Mouse (Mus musculus) heart, embryonic 12.5 days (tissue): Measurements from ENCODE around the gene Coro6. TPM values are rescaled to one million over a fixed set of nuclear protein-coding genes. Genes with fewer than 3 reads are reported as not detected.

Experiments
- ATAC-seq: fragments of 200-750 bp; cut with Nextera tagmentation; 2 replicates; pipeline ENCODE4 v1.8.0; 2017; ENCODE audit warnings: moderate TSS enrichment, moderate library complexity; ENCODE audit not compliant: insufficient number of reproducible peaks, low FRiP score
- H3K27ac ChIP-seq: fragments of 300-500 bp; sonication (generic); 2 replicates; pipeline ENCODE4 v1.5.1; 2016; ENCODE audit warnings: mild to moderate bottlenecking, moderate library complexity; ENCODE audit not compliant: poor library complexity, severe bottlenecking
- H3K27me3 ChIP-seq: fragments of 300-500 bp; sonication (generic); replicated peaks from 2 replicates; pipeline ENCODE4 v1.6.1; 2016; ENCODE audit warnings: mild to moderate bottlenecking, moderate library complexity
- H3K36me3 ChIP-seq: fragments of 300-500 bp; sonication (generic); 2 replicates; pipeline ENCODE4 v1.6.1; 2016; ENCODE audit warnings: mild to moderate bottlenecking, moderate library complexity
- H3K4me1 ChIP-seq: fragments of 300-500 bp; sonication (generic); replicated peaks from 2 replicates; pipeline ENCODE4 v1.6.1; 2016; ENCODE audit warnings: mild to moderate bottlenecking
- H3K4me2 ChIP-seq: fragments of 300-500 bp; sonication (generic); 2 replicates; pipeline ENCODE4 v1.6.1; 2016; ENCODE audit warnings: mild to moderate bottlenecking, moderate library complexity
- H3K4me3 ChIP-seq: fragments of 300-500 bp; sonication (generic); 2 replicates; pipeline ENCODE4 v1.5.1; 2016; ENCODE audit warnings: mild to moderate bottlenecking
- H3K9ac ChIP-seq: fragments of 300-500 bp; sonication (generic); 2 replicates; pipeline ENCODE4 v1.6.1; 2016; ENCODE audit warnings: mild to moderate bottlenecking, moderate library complexity
- H3K9me3 ChIP-seq: fragments of 300-500 bp; sonication (generic); replicated peaks from 2 replicates; pipeline ENCODE4 v1.6.1; 2016; ENCODE audit warnings: mild to moderate bottlenecking, moderate library complexity
- WGBS: fragments of 180-500 bp; shearing (Covaris S2); methylation state at CpG from one replicate; pipeline ENCODE4 v1.1.7; 2016; 5-methylcytosine and 5-hydroxymethylcytosine counted together
- polyA plus RNA-seq: library from polyadenylated mRNA; unstranded; fragments of >200 nt; fragmentation: Nextera tagmentation; extraction: Ambion mirVana; gene quantifications from 2 replicates; pipeline ENCODE4 v1.2.1, GENCODE M21; 2016

Gene Coro6
- polyA plus RNA-seq, 1 experiment from 2014 or later: 30.1 TPM

GRCm38 (mm10) chr11:77442186-77443170 lies 19.7 kb upstream of the Coro6 start:
- H3K4me2 ChIP-seq: no peak overlapping the region
- H3K4me1 ChIP-seq: peaks cover 39% of the 10 kb centered on the region
- peak overlapping the region; percentile 36; the same call in 1 of the 2 replicates for H3K27ac ChIP-seq
- peaks cover 50% of the 10 kb centered on the region for H3K36me3 ChIP-seq
- no peaks in the 10 kb centered on the region for H3K27me3 ChIP-seq
- no peaks in the 10 kb centered on the region for H3K9me3 ChIP-seq
- H3K4me3 ChIP-seq: no peak overlapping the region
- no peak overlapping the region for H3K9ac ChIP-seq
- WGBS: 66% methylated on average over 7 of the region's 7 CpGs
- no peak for ATAC-seq

GRCm38 (mm10) chr11:77444939-77445338 lies 17.3 kb upstream of the Coro6 start:
- H3K9me3 ChIP-seq: no peaks in the 10 kb centered on the region

GRCm38 (mm10) chr11:77446628-77447041 lies 15.6 kb upstream of the Coro6 start:
- Histone ChIP-seq H3K9me3 (no peaks in the 10 kb centered on the region), H3K4me1 (peaks cover 33% of the 10 kb centered on the region), H3K27me3 (no peaks in the 10 kb centered on the region), H3K36me3 (peaks cover 44% of the 10 kb centered on the region), H3K4me2 (no peak overlapping the region), H3K9ac (no peak overlapping the region), H3K27ac (no peak overlapping the region), H3K4me3 (no peak overlapping the region)
- ATAC-seq: peak; percentile 81
- WGBS: 23% methylated on average over 6 of the region's 6 CpGs

More at GRCm38 (mm10) chr11:77444939-77445338, 17.3 kb upstream of the Coro6 start:
- H3K36me3 ChIP-seq: peaks cover 44% of the 10 kb centered on the region
- H3K9ac ChIP-seq: no peak overlapping the region
- 64% methylated on average over 2 of the region's 2 CpGs for WGBS
- H3K4me3 ChIP-seq: no peak overlapping the region
- H3K4me1 ChIP-seq: peaks cover 37% of the 10 kb centered on the region
- H3K27me3 ChIP-seq: no peaks in the 10 kb centered on the region
- H3K27ac ChIP-seq: no peak overlapping the region; the same call in 1 of the 2 replicates
- ATAC-seq: no peak
- H3K4me2 ChIP-seq: no peak overlapping the region

GRCm38 (mm10) chr11:77449224-77449623 lies 13.0 kb upstream of the Coro6 start:
- H3K27ac ChIP-seq: no peak overlapping the region
- no peak overlapping the region for H3K4me3 ChIP-seq
- no peak overlapping the region for H3K4me2 ChIP-seq
- H3K36me3 ChIP-seq: peaks cover 47% of the 10 kb centered on the region
- H3K9me3 ChIP-seq: no peaks in the 10 kb centered on the region
- no peaks in the 10 kb centered on the region for H3K27me3 ChIP-seq
- peaks cover 19% of the 10 kb centered on the region for H3K4me1 ChIP-seq
- WGBS: 81% methylated on average over 7 of the region's 7 CpGs
- no peak overlapping the region for H3K9ac ChIP-seq
- no peak for ATAC-seq

- peaks cover 9% of the 10 kb centered on the region for H3K4me1 ChIP-seq
- no peak overlapping the region for H3K4me2 ChIP-seq
- WGBS: 74% methylated on average over 2 of the region's 2 CpGs
- no peak overlapping the region for H3K9ac ChIP-seq
- ATAC-seq: no peak
- H3K27ac ChIP-seq: no peak overlapping the region
- no peaks in the 10 kb centered on the region for H3K9me3 ChIP-seq
- H3K4me3 ChIP-seq: no peak overlapping the region
- no peaks in the 10 kb centered on the region for H3K27me3 ChIP-seq
- peaks cover 62% of the 10 kb centered on the region for H3K36me3 ChIP-seq
Measured at GRCm38 (mm10) chr11:77451670-77452069, 10.5 kb upstream of the Coro6 start.

GRCm38 (mm10) chr11:77453388-77453787 lies 8.8 kb upstream of the Coro6 start:
- no peak overlapping the region for H3K9ac ChIP-seq
- H3K4me3 ChIP-seq: no peak overlapping the region
- H3K4me1 ChIP-seq: peaks cover 10% of the 10 kb centered on the region
- H3K27me3 ChIP-seq: no peaks in the 10 kb centered on the region
- no peaks in the 10 kb centered on the region for H3K9me3 ChIP-seq
- no peak overlapping the region for H3K4me2 ChIP-seq
- no peak overlapping the region for H3K27ac ChIP-seq
- H3K36me3 ChIP-seq: peaks cover 69% of the 10 kb centered on the region
- ATAC-seq: no peak
- WGBS: 90% methylated on average over 2 of the region's 2 CpGs

- WGBS: 84% methylated on average over 9 of the region's 9 CpGs
- peaks cover 51% of the 10 kb centered on the region for H3K36me3 ChIP-seq
Measured at GRCm38 (mm10) chr11:77455770-77456510, 6.3 kb upstream of the Coro6 start.

GRCm38 (mm10) chr11:77456866-77457265 lies 5.3 kb upstream of the Coro6 start:
- no peak for ATAC-seq
- no peak overlapping the region for H3K4me3 ChIP-seq
- H3K4me1 ChIP-seq: peaks cover 20% of the 10 kb centered on the region
- no peak overlapping the region for H3K4me2 ChIP-seq
- no peaks in the 10 kb centered on the region for H3K9me3 ChIP-seq
- H3K9ac ChIP-seq: no peak overlapping the region
- peak overlapping the region; percentile 0; the same call in 1 of the 2 replicates for H3K27ac ChIP-seq
- H3K27me3 ChIP-seq: peaks cover 8% of the 10 kb centered on the region; the same call in 1 of the 2 replicates
- peaks cover 48% of the 10 kb centered on the region for H3K36me3 ChIP-seq
- WGBS: 34% methylated on average over 6 of the region's 6 CpGs

More at GRCm38 (mm10) chr11:77455770-77456510, 6.3 kb upstream of the Coro6 start:
- no peak for ATAC-seq
- Histone ChIP-seq H3K9ac (no peak overlapping the region), H3K4me2 (no peak overlapping the region), H3K27ac (no peak overlapping the region), H3K9me3 (no peaks in the 10 kb centered on the region), H3K4me1 (peaks cover 10% of the 10 kb centered on the region), H3K4me3 (no peak overlapping the region), H3K27me3 (peaks cover 4% of the 10 kb centered on the region; the same call in 1 of the 2 replicates)

GRCm38 (mm10) chr11:77461856-77462255 lies 355 bp upstream of the Coro6 start:
- no peak for ATAC-seq
- Histone ChIP-seq H3K4me3 (peak overlapping the region; percentile 54), H3K9me3 (no peaks in the 10 kb centered on the region), H3K36me3 (peaks cover 17% of the 10 kb centered on the region), H3K27ac (peak overlapping the region; percentile 87), H3K4me2 (peak overlapping the region; percentile 81), H3K27me3 (peaks cover 22% of the 10 kb centered on the region), H3K9ac (peak overlapping the region; percentile 71), H3K4me1 (peaks cover 54% of the 10 kb centered on the region)
- WGBS: 7% methylated on average over 6 of the region's 6 CpGs

- H3K27me3 ChIP-seq: peaks cover 34% of the 10 kb centered on the region
- peaks cover 63% of the 10 kb centered on the region for H3K4me1 ChIP-seq
Measured at GRCm38 (mm10) chr11:77463101-77463445, 862 bp downstream of the Coro6 start.

GRCm38 (mm10) chr11:77463786-77464185 lies 1.6 kb downstream of the Coro6 start:
- ATAC-seq: no peak
- Histone ChIP-seq H3K9me3 (no peaks in the 10 kb centered on the region), H3K4me1 (peaks cover 63% of the 10 kb centered on the region), H3K4me2 (peak overlapping the region; percentile 81), H3K27ac (peak overlapping the region; percentile 87), H3K36me3 (peaks cover 6% of the 10 kb centered on the region; the same call in 1 of the 2 replicates), H3K27me3 (peaks cover 40% of the 10 kb centered on the region), H3K4me3 (no peak overlapping the region), H3K9ac (no peak overlapping the region)
- WGBS: 61% methylated on average over 10 of the region's 10 CpGs

More at GRCm38 (mm10) chr11:77463101-77463445, 862 bp downstream of the Coro6 start:
- peak overlapping the region; percentile 81 for H3K4me2 ChIP-seq
- 37% methylated on average over 8 of the region's 8 CpGs for WGBS
- H3K27ac ChIP-seq: peak overlapping the region; percentile 87
- no peak for ATAC-seq
- H3K9me3 ChIP-seq: no peaks in the 10 kb centered on the region
- H3K9ac ChIP-seq: peak overlapping the region; percentile 71
- H3K36me3 ChIP-seq: peaks cover 9% of the 10 kb centered on the region
- peak overlapping the region; percentile 54 for H3K4me3 ChIP-seq
